Mouse (Mus musculus): ENCODE measurements around the gene Ak2. TPM values are rescaled to one million over a fixed set of nuclear protein-coding genes. Genes with fewer than 3 reads are reported as not detected.

The Ak2 gene
- polyA plus RNA-seq, 1 experiment from 2014 or later: 552 TPM

DNA sequence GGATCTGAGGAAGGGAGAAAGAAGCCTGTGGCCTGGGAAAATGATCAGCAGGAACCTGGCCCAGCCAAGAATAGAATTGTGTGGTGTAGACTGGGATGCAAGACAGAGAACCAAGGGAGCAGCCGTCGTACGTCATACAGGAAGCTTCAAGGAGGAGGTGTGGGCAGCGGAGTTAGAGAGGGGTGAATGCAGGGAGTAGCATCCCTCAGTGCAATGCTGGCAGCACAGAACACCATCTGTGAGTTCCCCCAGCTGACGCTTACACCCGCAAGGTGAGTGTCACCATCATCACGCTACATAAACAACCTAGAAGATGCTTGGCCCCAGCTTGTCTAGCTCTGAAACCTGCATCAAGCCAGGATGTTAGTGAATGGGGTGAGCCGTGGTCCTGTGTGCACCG is 28.0 kb downstream of the Ak2 start:
- H3K4me3 ChIP-seq (ENCODE audit: low read depth, low read length): no peak overlapping the region
- H3K9ac ChIP-seq (ENCODE audit: low read depth, low read length): no peak overlapping the region
- H3K4me1 ChIP-seq (replicated peaks; ENCODE audit: control insufficient read depth, insufficient read depth, low read length): no peaks in the 10 kb centered on the region
- no peak for TF ChIP-seq CTCF (IDR thresholded peaks at IDR 0.05; ENCODE audit: low read depth)
- no peak for ATAC-seq
- no peaks in the 10 kb centered on the region for H3K27me3 ChIP-seq (replicated peaks; ENCODE audit: control insufficient read depth, insufficient read depth, low read length)
- no peaks in the 10 kb centered on the region for H3K9me3 ChIP-seq (ENCODE audit: control insufficient read depth)
- no peak overlapping the region for H3K27ac ChIP-seq (ENCODE audit: low read depth, low read length)
- no peaks in the 10 kb centered on the region for H3K36me3 ChIP-seq (ENCODE audit: control insufficient read depth, insufficient read depth)
- 84% methylated on average over 9 of the region's 9 CpGs for WGBS
- H3K4me2 ChIP-seq (replicated peaks; ENCODE audit: low read depth): no peak overlapping the region

DNA sequence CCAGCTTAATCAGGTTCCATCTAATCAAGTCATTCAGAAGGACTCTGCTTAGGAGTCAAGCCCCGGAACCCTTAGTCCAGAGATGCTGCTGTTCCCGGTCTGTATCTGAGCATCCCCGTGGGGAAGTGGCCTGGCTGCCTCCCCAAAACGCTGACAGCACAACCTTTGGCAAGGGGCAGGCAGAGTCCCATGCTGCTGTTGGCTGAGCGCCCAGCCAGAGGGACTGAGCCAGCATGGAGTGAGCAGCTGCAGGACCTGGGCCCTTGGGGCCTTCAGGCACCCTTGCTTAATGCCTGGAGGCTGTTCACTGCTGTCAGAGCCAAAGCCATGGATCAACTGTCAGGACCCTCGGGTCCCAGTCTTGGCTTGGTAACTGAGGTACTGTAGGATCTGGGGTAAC is 28.7 kb downstream of the Ak2 start:
- 53% methylated on average over 6 of the region's 6 CpGs for WGBS
- TF ChIP-seq CTCF (IDR thresholded peaks at IDR 0.05; ENCODE audit: low read depth): no peak
- no peak for ATAC-seq

DNA sequence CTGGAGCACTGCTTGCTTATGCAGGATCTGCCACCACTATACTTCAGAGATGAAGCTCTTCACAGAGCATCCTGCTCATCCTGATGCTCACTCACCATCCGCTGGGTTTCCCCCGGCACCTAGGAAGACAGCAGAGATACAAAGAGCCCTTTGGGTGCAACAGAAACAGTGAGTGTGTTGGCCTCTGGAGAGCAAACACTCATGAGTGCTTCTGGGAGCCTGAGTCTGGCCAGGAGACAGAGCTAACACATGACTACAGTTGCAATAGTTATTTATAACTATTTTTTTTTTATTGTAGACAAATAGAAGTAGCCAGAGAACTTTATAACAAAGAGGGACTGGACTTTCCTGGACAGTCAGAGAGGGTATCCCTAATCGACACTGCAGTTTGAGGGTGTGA is 29.7 kb downstream of the Ak2 start:
- no peak overlapping the region for H3K27ac ChIP-seq (ENCODE audit: low read depth, low read length)
- no peak for ATAC-seq
- H3K9ac ChIP-seq (ENCODE audit: low read depth, low read length): no peak overlapping the region
- 84% methylated on average over 3 of the region's 3 CpGs for WGBS
- H3K36me3 ChIP-seq (ENCODE audit: control insufficient read depth, insufficient read depth): no peaks in the 10 kb centered on the region
- no peaks in the 10 kb centered on the region for H3K4me1 ChIP-seq (replicated peaks; ENCODE audit: control insufficient read depth, insufficient read depth, low read length)
- no peak overlapping the region for H3K4me3 ChIP-seq (ENCODE audit: low read depth, low read length)
- H3K4me2 ChIP-seq (replicated peaks; ENCODE audit: low read depth): no peak overlapping the region
- H3K27me3 ChIP-seq (replicated peaks; ENCODE audit: control insufficient read depth, insufficient read depth, low read length): no peaks in the 10 kb centered on the region
- TF ChIP-seq CTCF (IDR thresholded peaks at IDR 0.05; ENCODE audit: low read depth): no peak
- H3K9me3 ChIP-seq (ENCODE audit: control insufficient read depth): no peaks in the 10 kb centered on the region

More for the DNA sequence above, 28.7 kb downstream of the Ak2 start:
- Histone ChIP-seq H3K36me3 (ENCODE audit: control insufficient read depth, insufficient read depth) (no peaks in the 10 kb centered on the region), H3K9ac (ENCODE audit: low read depth, low read length) (no peak overlapping the region), H3K4me1 (replicated peaks; ENCODE audit: control insufficient read depth, insufficient read depth, low read length) (no peaks in the 10 kb centered on the region), H3K4me3 (ENCODE audit: low read depth, low read length) (no peak overlapping the region), H3K27me3 (replicated peaks; ENCODE audit: control insufficient read depth, insufficient read depth, low read length) (no peaks in the 10 kb centered on the region), H3K9me3 (ENCODE audit: control insufficient read depth) (no peaks in the 10 kb centered on the region), H3K27ac (ENCODE audit: low read depth, low read length) (no peak overlapping the region), H3K4me2 (replicated peaks; ENCODE audit: low read depth) (no peak overlapping the region)

- no peak overlapping the region for H3K9ac ChIP-seq (ENCODE audit: low read depth, low read length)
- H3K4me2 ChIP-seq (replicated peaks; ENCODE audit: low read depth): no peak overlapping the region
- no peaks in the 10 kb centered on the region for H3K9me3 ChIP-seq (ENCODE audit: control insufficient read depth)
- no peaks in the 10 kb centered on the region for H3K4me1 ChIP-seq (replicated peaks; ENCODE audit: control insufficient read depth, insufficient read depth, low read length)
- H3K27ac ChIP-seq (ENCODE audit: low read depth, low read length): no peak overlapping the region
- H3K27me3 ChIP-seq (replicated peaks; ENCODE audit: control insufficient read depth, insufficient read depth, low read length): no peaks in the 10 kb centered on the region
- no peak for TF ChIP-seq CTCF (IDR thresholded peaks at IDR 0.05; ENCODE audit: low read depth)
- ATAC-seq: no peak
- 80% methylated on average over 4 of the region's 4 CpGs for WGBS
- H3K4me3 ChIP-seq (ENCODE audit: low read depth, low read length): no peak overlapping the region
- no peaks in the 10 kb centered on the region for H3K36me3 ChIP-seq (ENCODE audit: control insufficient read depth, insufficient read depth)
These were observed 30.1 kb downstream of the Ak2 start for GRCm38 (mm10) chr4:129021886-129022285.

GRCm38 (mm10) chr4:129023884-129024283 is 32.1 kb downstream of the Ak2 start:
- Histone ChIP-seq H3K36me3 (ENCODE audit: control insufficient read depth, insufficient read depth) (no peaks in the 10 kb centered on the region), H3K27me3 (replicated peaks; ENCODE audit: control insufficient read depth, insufficient read depth, low read length) (no peaks in the 10 kb centered on the region), H3K4me1 (replicated peaks; ENCODE audit: control insufficient read depth, insufficient read depth, low read length) (no peaks in the 10 kb centered on the region), H3K9me3 (ENCODE audit: control insufficient read depth) (no peaks in the 10 kb centered on the region), H3K4me2 (replicated peaks; ENCODE audit: low read depth) (no peak overlapping the region), H3K27ac (ENCODE audit: low read depth, low read length) (no peak overlapping the region), H3K9ac (ENCODE audit: low read depth, low read length) (no peak overlapping the region), H3K4me3 (ENCODE audit: low read depth, low read length) (no peak overlapping the region)
- 77% methylated on average over 6 of the region's 6 CpGs for WGBS
- TF ChIP-seq CTCF (IDR thresholded peaks at IDR 0.05; ENCODE audit: low read depth): no peak
- no peak for ATAC-seq

DNA sequence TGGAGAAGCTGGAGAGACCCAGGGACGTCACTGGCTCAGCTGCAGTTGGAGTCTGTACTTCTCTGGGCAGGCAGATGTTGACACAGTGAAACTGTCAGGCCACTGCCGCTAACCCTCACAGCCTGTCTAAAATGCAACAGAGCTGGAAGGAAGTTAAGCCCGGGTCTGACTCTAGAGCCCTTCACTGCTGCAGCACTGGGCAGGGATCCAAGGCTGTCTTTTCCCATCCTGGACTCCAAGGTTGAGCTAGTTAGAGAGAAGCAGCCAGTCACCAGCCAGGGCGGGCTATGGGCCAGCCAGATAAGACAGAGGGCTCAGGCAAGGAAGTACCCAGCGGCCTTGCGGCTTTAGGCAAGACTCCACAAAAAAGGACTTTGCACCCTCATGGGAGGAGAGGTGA is 33.0 kb downstream of the Ak2 start:
- Histone ChIP-seq H3K4me3 (ENCODE audit: low read depth, low read length) (no peak overlapping the region), H3K4me2 (replicated peaks; ENCODE audit: low read depth) (no peak overlapping the region; the same call in 1 of the 2 replicates), H3K36me3 (ENCODE audit: control insufficient read depth, insufficient read depth) (no peaks in the 10 kb centered on the region), H3K9ac (ENCODE audit: low read depth, low read length) (no peak overlapping the region), H3K4me1 (replicated peaks; ENCODE audit: control insufficient read depth, insufficient read depth, low read length) (no peaks in the 10 kb centered on the region), H3K27ac (ENCODE audit: low read depth, low read length) (no peak overlapping the region), H3K27me3 (replicated peaks; ENCODE audit: control insufficient read depth, insufficient read depth, low read length) (no peaks in the 10 kb centered on the region), H3K9me3 (ENCODE audit: control insufficient read depth) (no peaks in the 10 kb centered on the region)
- peak; percentile 89 for ATAC-seq
- 12% methylated on average over 6 of the region's 6 CpGs for WGBS
- TF ChIP-seq CTCF (IDR thresholded peaks at IDR 0.05; ENCODE audit: low read depth): no peak

GRCm38 (mm10) chr4:129025707-129026106 is 33.9 kb downstream of the Ak2 start:
- H3K4me2 ChIP-seq (replicated peaks; ENCODE audit: low read depth): no peak overlapping the region
- H3K27me3 ChIP-seq (replicated peaks; ENCODE audit: control insufficient read depth, insufficient read depth, low read length): no peaks in the 10 kb centered on the region
- H3K4me1 ChIP-seq (replicated peaks; ENCODE audit: control insufficient read depth, insufficient read depth, low read length): no peaks in the 10 kb centered on the region
- no peaks in the 10 kb centered on the region for H3K9me3 ChIP-seq (ENCODE audit: control insufficient read depth)
- no peaks in the 10 kb centered on the region for H3K36me3 ChIP-seq (ENCODE audit: control insufficient read depth, insufficient read depth)
- H3K4me3 ChIP-seq (ENCODE audit: low read depth, low read length): no peak overlapping the region
- TF ChIP-seq CTCF (IDR thresholded peaks at IDR 0.05; ENCODE audit: low read depth): no peak
- no peak overlapping the region for H3K9ac ChIP-seq (ENCODE audit: low read depth, low read length)
- H3K27ac ChIP-seq (ENCODE audit: low read depth, low read length): no peak overlapping the region
- 92% methylated on average over 3 of the region's 3 CpGs for WGBS
- ATAC-seq: no peak
